Mouse (Mus musculus) C3H10T1/2 (cell line): ENCODE measurements around the gene Kif21b. TPM values are rescaled to one million over a fixed set of nuclear protein-coding genes. Genes with fewer than 3 reads are reported as not detected.

Experiments
- polyA plus RNA-seq, 2 experiments: library from polyadenylated mRNA; unstranded; fragments of >200 nt; fragmentation: generic; extraction: Trizol; gene quantifications; one replicate each; pipeline ENCODE4 v1.2.1; 2012; ENCODE audit warnings: missing spikeins in 2 of 2

The Kif21b gene
- not detected for polyA plus RNA-seq

DNA sequence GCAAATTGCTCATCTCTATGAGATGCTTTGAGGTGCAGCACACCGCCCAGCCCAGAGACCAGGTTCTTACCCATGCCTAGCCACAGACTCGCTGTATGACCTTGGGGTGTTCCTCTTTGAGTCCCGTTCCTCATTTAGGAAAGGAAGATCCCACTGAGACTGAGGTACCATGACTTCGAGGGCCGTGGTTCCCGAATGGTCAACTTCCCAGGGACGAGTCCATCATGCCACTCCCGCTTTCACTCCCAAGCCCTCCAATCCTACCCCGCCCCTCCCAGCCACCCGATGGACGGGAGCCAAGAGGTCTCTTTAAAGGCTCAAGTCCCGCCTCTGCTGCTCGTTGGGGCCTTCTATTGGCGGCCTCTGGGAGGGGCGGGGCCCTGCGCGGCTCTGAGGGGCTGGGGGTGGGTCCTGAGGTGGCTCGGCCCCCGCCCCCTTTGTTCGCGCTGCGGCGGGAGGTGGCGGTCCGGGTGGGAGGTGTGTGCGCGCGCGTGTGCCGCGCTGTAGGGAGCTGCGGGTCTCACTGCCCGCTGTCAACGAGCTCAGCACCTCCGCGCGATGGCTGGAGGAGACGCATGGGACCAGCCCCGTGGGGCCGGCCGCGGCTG lies at the start of gene Kif21b:
Gene Kif21b (plus strand): TSS at position 439 of the 608 bp plus-strand sequence.

DNA sequence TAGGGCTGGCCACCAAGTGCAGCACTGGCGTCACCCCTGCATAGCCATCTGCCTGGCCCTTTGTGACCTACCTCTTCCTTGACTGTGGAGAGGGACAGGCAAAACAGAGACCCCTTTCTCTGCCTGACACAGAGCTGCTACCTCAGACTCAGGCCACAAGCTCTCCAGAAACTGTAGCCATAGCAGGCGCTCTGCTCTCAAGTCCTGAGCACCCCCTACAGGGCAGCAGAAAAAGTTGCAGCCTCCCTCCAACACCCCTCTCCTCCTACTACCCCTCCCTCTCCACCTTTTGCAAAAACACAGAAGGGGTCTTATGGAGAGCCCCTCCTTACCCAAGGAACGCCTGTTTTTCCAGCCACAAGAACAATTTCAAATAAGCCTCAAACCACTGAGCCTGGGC lies 81.6 kb downstream of the Kif21b start, which contains the start of gene Mroh3:
Gene Mroh3 (minus strand): TSS at position 26 of the 400 bp plus-strand sequence.

Other genes starting within 250 kb of the Kif21b start
- under 1 TPM; 0.38 to 0.57 TPM for gene Pkp1, start 212.2 kb upstream of the Kif21b start, polyA plus RNA-seq
- gene Igfn1, start 125.0 kb upstream of the Kif21b start, polyA plus RNA-seq = not detected
- gene Tmem9, start 123.2 kb upstream of the Kif21b start, polyA plus RNA-seq = 100 to 1,000 TPM in 1 of 2 experiments, 10 to 100 TPM in 1; 57.4 to 155 TPM
- not detected for gene Ascl5, start 80.6 kb upstream of the Kif21b start, polyA plus RNA-seq
- not detected for gene Cacna1s, start 78.6 kb upstream of the Kif21b start, polyA plus RNA-seq
- not detected for gene Mroh3, start 81.4 kb downstream of the Kif21b start, polyA plus RNA-seq
- under 1 TPM; 0.07 to 0.15 TPM for gene Inava, start 102.9 kb downstream of the Kif21b start, polyA plus RNA-seq
- gene Gpr25, start 129.5 kb downstream of the Kif21b start, polyA plus RNA-seq = not detected
- 1 to 10 TPM in 1 of 2 experiments, under 1 TPM in 1; 0.42 to 4.9 TPM for gene Camsap2, start 214.7 kb downstream of the Kif21b start, polyA plus RNA-seq